ENCODE assay signal across 8 mouse cellular contexts in genomic region chr3:158032106-158032505, GRCm38 (mm10). TPM values are rescaled to one million over a fixed set of nuclear protein-coding genes. Genes with fewer than 3 reads are reported as not detected.
DNase-seq lines count a peak whose midpoint lies in the region; ATAC-seq lines count a peak whose summit lies in the region.

No protein-coding gene starts in this region.

- peaks cover 15% of the 10 kb centered on the region for H3K36me3 ChIP-seq in liver, embryonic 12.5 days

- H3K9ac ChIP-seq in liver, embryonic 12.5 days, result peak overlapping the region; percentile 97

- H3K27ac ChIP-seq in liver, embryonic 12.5 days, result peak overlapping the region; percentile 100

- DNase-seq in embryo, embryonic 11 days, result peak; percentile 4
- DNase-seq in embryo, embryonic 10 days (ENCODE audit: low spot score), result no peak
- peak; percentile 54 for DNase-seq in 3T3-L1 (ENCODE audit: low read depth, low spot score)
- DNase-seq in right cerebral cortex, postnatal 10 days (ENCODE audit: low spot score in 2 of 2), result no peak
- no peak for DNase-seq in gastrocnemius, postnatal 25 days
- no peak for DNase-seq in layer of hippocampus, postnatal 36 days

- ATAC-seq in erythroid progenitor cell, adult 5-6 weeks (replicated peaks; ENCODE audit: low FRiP score, poor library complexity, severe bottlenecking), result 0 out of 2 replicates have a peak, but pooled peaks have one; percentile 11
- no peak for ATAC-seq in liver, embryonic 12.5 days

- peak overlapping the region; percentile 86 for H3K4me2 ChIP-seq in liver, embryonic 12.5 days

- peak overlapping the region; percentile 90 for H3K4me3 ChIP-seq in liver, embryonic 12.5 days

- WGBS in liver, embryonic 12.5 days (ENCODE audit: insufficient replicate concordance), result 5% methylated on average over 4 of the region's 4 CpGs

- no peaks in the 10 kb centered on the region for H3K27me3 ChIP-seq in liver, embryonic 12.5 days (replicated peaks)

- H3K9me3 ChIP-seq in liver, embryonic 12.5 days (replicated peaks), result no peaks in the 10 kb centered on the region

- H3K4me1 ChIP-seq in liver, embryonic 12.5 days, result peaks cover 55% of the 10 kb centered on the region

RNA-seq across cellular contexts. Expression of gene Srsf11, which starts 4.3 kb away (rescaled TPM):
- 207 and 219 TPM in 2 replicates for total RNA-seq in erythroid progenitor cell, adult 5-6 weeks (2015; ENCODE audit: low replicate concordance)
- total RNA-seq in erythroid progenitor cell, adult 5-6 weeks (2017; ENCODE audit: low replicate concordance), result 168 and 230 TPM in 2 replicates
- 173 and 185 TPM in 2 replicates for polyA plus RNA-seq in liver, embryonic 12.5 days (2016; fragmentation: Nextera tagmentation; extraction: Ambion mirVana)
- total RNA-seq in gastrocnemius, postnatal 25 days (2021), result 10 to 100 TPM; 42.1 to 46.4 TPM
- 100 to 1,000 TPM; 160 to 196 TPM for total RNA-seq in layer of hippocampus, postnatal 36 days (2021)

RNA-seq across cellular contexts. Expression of gene Lrrc40, which starts 4.4 kb away (rescaled TPM):
- total RNA-seq in erythroid progenitor cell, adult 5-6 weeks (2015; ENCODE audit: low replicate concordance), result 7.1 and 38.2 TPM in 2 replicates
- total RNA-seq in erythroid progenitor cell, adult 5-6 weeks (2017; ENCODE audit: low replicate concordance), result 10.5 and 20.8 TPM in 2 replicates
- 39.1 and 41.4 TPM in 2 replicates for polyA plus RNA-seq in liver, embryonic 12.5 days (2016; fragmentation: Nextera tagmentation; extraction: Ambion mirVana)
- 1 to 10 TPM; 6.4 to 7.0 TPM for total RNA-seq in gastrocnemius, postnatal 25 days (2021)
- total RNA-seq in layer of hippocampus, postnatal 36 days (2021), result 10 to 100 TPM; 25.1 to 29.8 TPM

Comparison
In these comparisons a context has a peak if more than half of its experiments do, and no peak if none do; other contexts are left out.
1. DNase-seq: peak in embryo, embryonic 11 days (single experiment) and 3T3-L1 (single experiment); none in embryo, embryonic 10 days (single experiment), right cerebral cortex, postnatal 10 days (0 of 2), gastrocnemius, postnatal 25 days (single experiment) and layer of hippocampus, postnatal 36 days (0 of 2).